Mouse (Mus musculus) myocyte (in vitro differentiated cells): ENCODE results near the gene Fstl4. TPM values are rescaled to one million over a fixed set of nuclear protein-coding genes. Genes with fewer than 3 reads are reported as not detected.

Experiments
- H3K27me3 ChIP-seq: one replicate; pipeline ENCODE4 v1.6.1; 2011; ENCODE audit not compliant: control insufficient read depth, insufficient read depth, insufficient read length
- H3K36me3 ChIP-seq: one replicate; pipeline ENCODE4 v1.6.1; 2011; ENCODE audit not compliant: control insufficient read depth, insufficient read depth
- H3K4me2 ChIP-seq: one replicate; pipeline ENCODE4 v1.6.1; 2011; ENCODE audit warnings: low read depth, control low read depth
- H3K4me3 ChIP-seq: one replicate; pipeline ENCODE4 v1.5.1; 2011; ENCODE audit warnings: mild to moderate bottlenecking, control low read depth, moderate library complexity
- H3K79me2 ChIP-seq: one replicate; pipeline ENCODE4 v1.6.1; 2011; ENCODE audit not compliant: control insufficient read depth, insufficient read depth
- H3ac ChIP-seq: one replicate; pipeline ENCODE4 v1.6.1; 2011; ENCODE audit not compliant: control insufficient read depth, insufficient read length
- CEBPB ChIP-seq: IDR thresholded peaks from 2 replicates; pipeline ENCODE4 v1.6.1; 2011; ENCODE audit warnings: mild to moderate bottlenecking, moderate library complexity; ENCODE audit not compliant: poor library complexity, insufficient read depth, severe bottlenecking
- E2F4 ChIP-seq: IDR thresholded peaks from one replicate; pipeline ENCODE4 v1.6.1; 2011; ENCODE audit warnings: mild to moderate bottlenecking, control low read depth, moderate library complexity; ENCODE audit not compliant: insufficient read depth
- MAX ChIP-seq: IDR thresholded peaks from one replicate; pipeline ENCODE4 v1.6.1; 2011; ENCODE audit warnings: low read depth, mild to moderate bottlenecking, control low read depth
- MYOD1 ChIP-seq, 3 experiments: IDR thresholded peaks; one replicate each; pipeline ENCODE4 v1.6.1; 2011; ENCODE audit warnings: control low read depth in 2 of 3, low read depth in 2 of 3, mild to moderate bottlenecking in 2 of 3, moderate library complexity in 1 of 3; ENCODE audit not compliant: insufficient read length in 2 of 3, control insufficient read depth in 1 of 3
- MYOG ChIP-seq, 3 experiments: IDR thresholded peaks; one replicate each; pipeline ENCODE4 v1.6.1; 2011; ENCODE audit warnings: control low read depth in 2 of 3, low read depth in 2 of 3, mild to moderate bottlenecking in 2 of 3; ENCODE audit not compliant: insufficient read length in 2 of 3, control insufficient read depth in 1 of 3, insufficient read depth in 1 of 3
- POLR2A ChIP-seq: IDR thresholded peaks from one replicate; pipeline ENCODE4 v1.6.1; 2011; ENCODE audit warnings: low read depth, mild to moderate bottlenecking, control low read depth, moderate library complexity; ENCODE audit not compliant: insufficient read length
- POLR2AphosphoS2 ChIP-seq: IDR thresholded peaks from one replicate; pipeline ENCODE4 v1.6.1; 2011; ENCODE audit warnings: low read depth, control low read depth; ENCODE audit not compliant: insufficient read length
- REST ChIP-seq: IDR thresholded peaks from one replicate; pipeline ENCODE4 v1.6.1; 2011; ENCODE audit warnings: mild to moderate bottlenecking, control low read depth, moderate library complexity; ENCODE audit not compliant: insufficient read depth, insufficient read length
- SRF ChIP-seq: IDR thresholded peaks from one replicate; pipeline ENCODE4 v1.6.1; 2011; ENCODE audit warnings: low read depth; ENCODE audit not compliant: control insufficient read depth, insufficient read length
- TCF12 ChIP-seq: IDR thresholded peaks from one replicate; pipeline ENCODE4 v1.6.1; 2011; ENCODE audit warnings: mild to moderate bottlenecking, control low read depth; ENCODE audit not compliant: poor library complexity, insufficient read depth, severe bottlenecking
- TCF3 ChIP-seq: IDR thresholded peaks from one replicate; pipeline ENCODE4 v1.6.1; 2011; ENCODE audit warnings: low read depth, control low read depth; ENCODE audit not compliant: insufficient read length
- USF1 ChIP-seq: IDR thresholded peaks from one replicate; pipeline ENCODE4 v1.6.1; 2011; ENCODE audit warnings: low read depth, mild to moderate bottlenecking, control low read depth, moderate library complexity
- polyA plus RNA-seq: library from polyadenylated mRNA; unstranded; fragments of >200 nt; fragmentation: generic; extraction: Trizol; gene quantifications from one replicate; pipeline ENCODE4 v1.2.1, GENCODE M21; 2012; ENCODE audit warnings: missing spikeins

The Fstl4 gene
- polyA plus RNA-seq, 1 experiment, result not detected

- H3K4me3 ChIP-seq, result no peak overlapping the region
- H3K36me3 ChIP-seq, result no peaks in the 10 kb centered on the region
- H3K4me2 ChIP-seq, result no peak overlapping the region
- H3ac ChIP-seq, result no peak overlapping the region
- H3K27me3 ChIP-seq, result peaks cover 49% of the 10 kb centered on the region
- no peaks in the 10 kb centered on the region for H3K79me2 ChIP-seq
- no peak for TF ChIP-seq MAX
Measured at GRCm38 (mm10) chr11:52764894-52765677, 652 bp downstream of the Fstl4 start.

GRCm38 (mm10) chr11:52765678-52766254 lies 1.3 kb downstream of the Fstl4 start:
- Histone ChIP-seq H3ac (no peak overlapping the region), H3K4me2 (no peak overlapping the region), H3K36me3 (no peaks in the 10 kb centered on the region), H3K4me3 (no peak overlapping the region), H3K79me2 (no peaks in the 10 kb centered on the region), H3K27me3 (peaks cover 55% of the 10 kb centered on the region)
- TF ChIP-seq SRF (no peak), TCF3 (no peak), REST (no peak), USF1 (no peak), POLR2A (no peak), TCF12 (no peak), MAX (no peak), E2F4 (no peak), MYOD1 (IDR thresholded peaks at IDR 0.05; ENCODE audit: control insufficient read depth in 1 of 3, insufficient read length in 2 of 3, low read depth in 2 of 3) (no peak), MYOG (IDR thresholded peaks at IDR 0.05; ENCODE audit: control insufficient read depth in 1 of 3, insufficient read depth in 1 of 3, insufficient read length in 2 of 3, low read depth in 2 of 3) (no peak), CEBPB (no peak), POLR2AphosphoS2 (no peak)

- no peak overlapping the region for H3ac ChIP-seq
- H3K4me3 ChIP-seq, result no peak overlapping the region
- TF ChIP-seq REST, result no peak
- TF ChIP-seq USF1, result no peak
- TF ChIP-seq CEBPB, result no peak
- TF ChIP-seq POLR2A, result no peak
- no peak for TF ChIP-seq MAX
- no peak for TF ChIP-seq E2F4
- TF ChIP-seq TCF3, result no peak
- no peak for TF ChIP-seq MYOG (IDR thresholded peaks at IDR 0.05; ENCODE audit: control insufficient read depth in 1 of 3, insufficient read depth in 1 of 3, insufficient read length in 2 of 3, low read depth in 2 of 3)
- no peak for TF ChIP-seq MYOD1 (IDR thresholded peaks at IDR 0.05; ENCODE audit: control insufficient read depth in 1 of 3, insufficient read length in 2 of 3, low read depth in 2 of 3)
- H3K36me3 ChIP-seq, result no peaks in the 10 kb centered on the region
- no peaks in the 10 kb centered on the region for H3K79me2 ChIP-seq
- peaks cover 53% of the 10 kb centered on the region for H3K27me3 ChIP-seq
- no peak overlapping the region for H3K4me2 ChIP-seq
Measured at GRCm38 (mm10) chr11:52767921-52768320, 3.5 kb downstream of the Fstl4 start.

GRCm38 (mm10) chr11:52773073-52773472 lies 8.6 kb downstream of the Fstl4 start:
- H3K4me3 ChIP-seq, result no peak overlapping the region
- H3K79me2 ChIP-seq, result no peaks in the 10 kb centered on the region
- no peaks in the 10 kb centered on the region for H3K36me3 ChIP-seq
- H3K27me3 ChIP-seq, result peaks cover 28% of the 10 kb centered on the region
- no peak overlapping the region for H3K4me2 ChIP-seq
- TF ChIP-seq REST, result no peak
- TF ChIP-seq MYOG (IDR thresholded peaks at IDR 0.05; ENCODE audit: control insufficient read depth in 1 of 3, insufficient read depth in 1 of 3, insufficient read length in 2 of 3, low read depth in 2 of 3), result no peak
- no peak for TF ChIP-seq USF1
- no peak for TF ChIP-seq SRF
- TF ChIP-seq E2F4, result no peak
- TF ChIP-seq TCF3, result no peak
- no peak for TF ChIP-seq TCF12
- no peak for TF ChIP-seq POLR2A
- no peak for TF ChIP-seq MYOD1 (IDR thresholded peaks at IDR 0.05; ENCODE audit: control insufficient read depth in 1 of 3, insufficient read length in 2 of 3, low read depth in 2 of 3)
- no peak for TF ChIP-seq POLR2AphosphoS2
- TF ChIP-seq MAX, result no peak
- no peak for TF ChIP-seq CEBPB
- H3ac ChIP-seq, result no peak overlapping the region

GRCm38 (mm10) chr11:52775291-52775690 lies 10.9 kb downstream of the Fstl4 start:
- Histone ChIP-seq H3K79me2 (no peaks in the 10 kb centered on the region), H3K27me3 (peaks cover 20% of the 10 kb centered on the region), H3ac (no peak overlapping the region), H3K4me3 (no peak overlapping the region), H3K36me3 (no peaks in the 10 kb centered on the region), H3K4me2 (no peak overlapping the region)
- TF ChIP-seq SRF (no peak), MYOD1 (IDR thresholded peaks at IDR 0.05; ENCODE audit: control insufficient read depth in 1 of 3, insufficient read length in 2 of 3, low read depth in 2 of 3) (no peak), TCF3 (no peak), REST (no peak), TCF12 (no peak), E2F4 (no peak)
